Mouse (Mus musculus) brain, embryonic 14.5 days (tissue): ENCODE measurements around the gene Zhx3.

Source experiments
- CTCF ChIP-seq: fragments of 200-500 bp; IDR thresholded peaks from 2 replicates; pipeline ENCODE4 v1.5.1; 2012; ENCODE audit warnings: inconsistent platforms, mild to moderate bottlenecking, moderate library complexity, borderline replicate concordance; ENCODE audit not compliant: insufficient read depth, insufficient read length; ENCODE audit errors: extremely low read depth
- POLR2A ChIP-seq: fragments of 200-500 bp; IDR thresholded peaks from 2 replicates; pipeline ENCODE4 v1.6.1; 2012; ENCODE audit warnings: mild to moderate bottlenecking, inconsistent platforms, borderline replicate concordance; ENCODE audit not compliant: poor library complexity, insufficient read depth, insufficient read length, severe bottlenecking; ENCODE audit errors: extremely low read depth

- TF ChIP-seq CTCF (no peak), POLR2A (no peak)
Observed at GRCm38 (mm10) chr2:160745497-160745896, 127.3 kb downstream of the Zhx3 start.
